Mouse (Mus musculus) cerebellum, postnatal 36 days (tissue): ENCODE data around the gene Npl.
"Not testable (repeated sequence)": the region's sequence is repeated elsewhere in the genome, so short reads cannot be mapped to it uniquely, and the experiment has no call there.

Experiments used
- DNase-seq, 2 experiments: peaks; one replicate each; pipeline ENCODE4 v3.0.0; 2021 to 2022; ENCODE audit warnings: mixed read lengths in 2 of 2

The Npl gene

GRCm38 (mm10) chr1:153486767-153487499 lies 62.9 kb downstream of the Npl start:
- peak; percentile 39 to 48 for DNase-seq

GRCm38 (mm10) chr1:153486120-153486519 lies 63.7 kb downstream of the Npl start:
- DNase-seq: not testable (repeated sequence)

- no peak for DNase-seq
Measured at GRCm38 (mm10) chr1:153485201-153485796, 64.5 kb downstream of the Npl start.

- no peak for DNase-seq
Measured at GRCm38 (mm10) chr1:153481025-153481412, 68.8 kb downstream of the Npl start.

GRCm38 (mm10) chr1:153480386-153481024 lies 69.3 kb downstream of the Npl start:
- peak; percentile 56 to 67 for DNase-seq

GRCm38 (mm10) chr1:153479296-153479695 lies 70.5 kb downstream of the Npl start:
- peak; percentile 9 to 21 for DNase-seq

- no peak for DNase-seq
Measured at GRCm38 (mm10) chr1:153461796-153462195, 88.0 kb downstream of the Npl start.

GRCm38 (mm10) chr1:153456137-153456536 lies 93.7 kb downstream of the Npl start:
- DNase-seq: no peak

GRCm38 (mm10) chr1:153453146-153453642 lies 96.7 kb downstream of the Npl start:
- no peak for DNase-seq
